Mouse (Mus musculus): ENCODE measurements around the gene Ciao1.
"Not testable (repeated sequence)": the region's sequence is repeated elsewhere in the genome, so short reads cannot be mapped to it uniquely, and the experiment has no call there.

The Ciao1 gene

DNA sequence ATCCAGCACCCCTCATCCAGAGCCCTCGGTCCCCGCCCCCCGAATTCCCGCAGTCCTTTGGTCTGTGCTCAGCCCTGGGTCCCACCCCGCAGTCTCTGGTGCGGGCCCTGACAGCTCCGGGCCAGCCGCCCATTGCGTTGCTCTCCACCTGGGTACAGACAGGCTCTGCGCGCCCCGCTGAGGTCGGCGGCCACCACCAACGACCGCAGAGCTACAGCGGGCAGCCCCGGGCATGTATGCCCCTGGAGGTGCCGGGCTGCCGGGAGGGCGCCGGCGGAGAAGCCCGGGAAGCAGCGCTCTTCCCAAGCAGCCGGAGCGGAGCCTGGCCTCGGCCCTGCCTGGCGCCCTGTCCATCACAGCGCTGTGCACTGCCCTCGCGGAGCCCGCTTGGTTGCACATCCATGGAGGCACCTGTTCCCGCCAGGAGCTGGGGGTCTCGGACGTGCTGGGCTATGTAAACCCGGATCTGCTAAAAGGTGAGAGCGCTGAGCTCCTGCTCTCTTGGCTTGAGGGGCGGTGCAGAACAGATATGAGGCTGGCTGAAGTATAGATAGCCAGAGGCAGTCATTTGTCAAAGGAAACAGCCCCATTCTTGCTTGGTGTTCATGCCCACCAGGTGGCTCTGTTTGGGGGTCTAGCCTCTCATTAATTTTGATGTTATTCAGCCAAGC, 853 bp upstream of the Ciao1 start:
- peak; percentile 34 to 36 for DNase-seq

DNA sequence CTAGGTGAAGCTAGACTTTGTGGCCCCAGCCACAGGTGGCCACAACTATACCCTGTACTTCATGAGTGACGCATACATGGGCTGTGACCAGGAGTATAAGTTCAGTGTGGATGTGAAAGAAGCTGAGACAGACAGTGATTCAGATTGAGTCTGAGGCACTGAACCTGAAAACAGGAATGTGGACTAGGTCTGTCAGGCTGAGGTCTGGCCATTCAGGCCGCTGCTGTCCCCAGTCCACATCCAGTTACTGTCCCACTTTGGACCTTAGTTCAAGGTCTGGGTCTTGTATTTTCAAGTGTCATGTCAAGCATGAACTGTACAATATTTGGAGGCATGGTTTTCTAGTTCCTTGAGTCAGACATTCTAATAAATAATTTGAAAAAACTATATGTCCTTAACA, 7.6 kb downstream of the Ciao1 start:
- DNase-seq = no peak

DNA sequence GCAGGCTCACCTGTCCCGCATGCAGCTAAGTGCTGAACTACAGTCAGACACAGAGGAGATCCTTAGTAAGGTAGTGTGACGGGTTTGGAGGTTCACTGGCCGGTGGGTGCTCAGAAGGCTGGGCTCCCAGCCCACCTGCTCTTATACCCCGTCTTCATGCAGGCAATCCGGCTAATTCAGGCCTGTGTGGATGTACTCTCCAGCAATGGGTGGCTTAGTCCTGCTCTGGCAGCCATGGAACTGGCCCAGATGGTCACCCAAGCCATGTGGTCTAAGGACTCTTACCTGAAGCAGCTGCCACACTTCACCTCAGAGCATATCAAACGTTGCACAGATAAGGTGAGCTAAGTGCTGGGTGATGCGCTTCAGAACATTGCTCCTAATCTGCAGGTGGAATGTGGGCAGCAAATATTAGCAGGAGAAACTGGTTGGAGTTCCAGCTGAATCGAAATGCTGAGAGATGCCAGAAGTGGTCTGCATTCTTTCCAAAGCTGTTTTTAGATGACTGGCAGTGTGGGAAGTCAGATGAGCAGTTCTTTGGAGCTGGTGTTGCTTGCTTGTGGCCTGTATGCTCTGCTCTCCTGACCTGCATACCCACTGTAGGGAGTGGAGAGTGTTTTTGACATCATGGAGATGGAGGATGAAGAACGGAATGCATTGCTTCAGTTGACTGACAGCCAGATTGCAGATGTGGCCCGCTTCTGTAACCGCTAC, 9.6 kb downstream of the Ciao1 start:
- DNase-seq = no peak

DNA sequence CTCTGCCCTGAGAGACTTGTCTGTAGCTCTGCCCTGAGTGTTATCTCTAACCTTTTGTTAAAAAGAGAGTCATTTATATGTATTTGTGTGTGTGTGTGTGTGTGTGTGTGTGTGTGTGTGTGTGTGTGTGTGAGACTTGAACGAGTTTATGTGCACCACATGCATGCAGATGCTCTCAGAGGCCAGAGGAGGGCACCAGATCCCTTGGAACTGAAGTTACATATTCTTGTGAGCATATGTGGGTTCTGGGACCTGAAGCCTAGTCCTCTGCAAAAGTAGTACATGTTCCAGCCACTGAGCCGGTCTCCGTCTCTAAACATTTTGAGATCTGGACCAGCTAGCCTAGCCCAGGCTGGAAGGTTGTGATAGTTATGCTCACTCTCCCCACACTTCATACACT, 22.4 kb downstream of the Ciao1 start:
- DNase-seq = no peak

DNA sequence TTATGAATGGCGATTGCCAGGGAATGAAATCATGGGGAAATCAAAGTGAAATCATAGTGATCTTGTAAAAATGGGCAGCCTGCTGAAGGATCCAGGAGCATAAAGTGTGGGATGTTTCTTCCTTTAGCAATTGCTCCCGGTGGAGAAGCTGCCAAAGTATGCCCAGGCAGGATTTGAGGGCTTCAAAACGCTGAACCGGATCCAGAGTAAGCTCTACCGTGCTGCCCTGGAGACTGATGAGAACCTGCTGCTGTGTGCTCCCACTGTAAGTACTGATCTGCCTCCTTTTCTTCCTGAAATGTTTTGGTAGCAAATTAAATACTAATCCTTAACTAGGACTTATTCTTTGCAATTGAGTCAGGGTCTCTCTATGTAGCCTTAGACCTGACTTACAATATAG, 29.9 kb downstream of the Ciao1 start:
- DNase-seq = no peak

DNA sequence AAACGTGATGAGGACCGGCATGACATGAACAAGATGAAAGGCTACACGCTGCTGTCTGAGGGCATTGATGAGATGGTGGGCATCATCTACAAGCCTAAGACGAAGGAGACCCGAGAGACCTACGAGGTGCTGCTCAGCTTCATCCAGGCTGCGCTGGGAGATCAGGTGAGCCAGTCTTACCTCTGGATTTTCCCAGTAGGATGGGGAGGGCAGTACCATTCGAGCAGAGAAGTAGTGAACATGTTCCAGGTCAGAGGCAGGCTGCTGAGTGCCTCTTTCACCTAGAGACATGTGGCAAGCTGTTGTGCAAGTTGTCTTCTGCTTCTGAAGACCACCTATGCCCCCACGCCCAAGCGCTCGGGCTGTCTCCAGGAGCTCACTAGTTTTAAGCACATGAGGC, 36.9 kb downstream of the Ciao1 start:
- no peak for DNase-seq

DNA sequence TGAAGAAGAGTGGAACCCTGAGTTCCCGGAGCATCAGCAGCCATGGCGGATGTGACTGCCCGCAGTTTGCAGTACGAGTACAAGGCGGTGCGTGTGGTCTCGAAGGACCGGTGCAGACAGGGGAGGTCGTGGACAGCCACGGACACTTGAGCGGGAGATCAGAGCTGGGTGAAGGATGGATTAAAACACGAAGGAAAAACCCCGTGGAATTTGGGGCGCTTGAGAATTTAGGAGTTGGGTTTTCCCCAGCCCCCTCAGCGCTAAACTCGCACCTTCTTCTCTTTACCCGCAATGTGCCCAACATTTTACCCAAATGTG, 39.2 kb downstream of the Ciao1 start:
- DNase-seq = no peak

DNA sequence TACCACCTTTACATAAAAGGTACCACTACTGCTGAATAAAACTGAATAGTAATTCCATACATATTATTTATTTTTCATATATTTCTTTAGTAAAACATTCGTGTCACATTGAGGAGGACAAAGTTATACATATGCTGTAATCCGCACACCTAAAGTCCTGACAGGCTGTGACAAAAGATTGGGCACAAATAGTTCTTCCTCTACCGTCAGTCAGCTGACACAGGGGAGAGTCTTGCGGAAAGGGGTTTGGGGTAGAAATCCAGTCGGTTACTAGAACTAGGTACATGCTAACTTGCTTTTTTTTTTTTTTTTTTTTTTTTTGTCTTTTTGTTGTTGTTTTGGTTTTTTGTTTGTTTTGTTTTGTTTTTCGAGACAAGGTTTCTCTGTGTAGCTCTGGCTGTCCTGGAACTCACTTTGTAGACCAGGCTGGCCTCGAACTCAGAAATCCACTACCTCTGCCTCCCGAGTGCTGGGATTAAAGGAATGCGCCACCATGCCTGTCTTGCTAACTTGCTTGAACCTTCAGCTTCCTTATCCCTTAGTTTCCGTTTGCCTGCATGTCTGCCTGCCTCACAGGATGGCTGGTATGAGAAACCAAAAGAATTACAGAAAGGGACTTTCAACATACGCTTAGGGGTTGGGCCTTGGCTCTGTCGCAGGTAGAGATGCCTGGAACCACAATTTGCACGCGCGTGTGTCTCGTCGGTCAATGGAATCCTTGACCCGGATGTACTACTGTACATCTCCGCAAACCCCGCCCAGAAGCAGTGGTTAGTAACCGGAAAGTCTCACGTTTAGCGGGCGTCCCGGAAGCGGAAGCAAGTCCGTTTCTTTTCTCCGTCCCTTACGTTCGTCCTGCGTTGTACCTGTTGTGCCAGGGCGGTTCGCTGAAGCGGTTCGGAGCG, 39.8 kb downstream of the Ciao1 start, which contains the start of the genes 1810024B03Rik and Snrnp200:
Gene 1810024B03Rik, minus strand, starts transcription at position 734 of the 905 bp plus-strand sequence.
Gene Snrnp200, plus strand, starts transcription at position 840 of the 905 bp plus-strand sequence.
- peak; percentile 87 to 90 for DNase-seq

DNA sequence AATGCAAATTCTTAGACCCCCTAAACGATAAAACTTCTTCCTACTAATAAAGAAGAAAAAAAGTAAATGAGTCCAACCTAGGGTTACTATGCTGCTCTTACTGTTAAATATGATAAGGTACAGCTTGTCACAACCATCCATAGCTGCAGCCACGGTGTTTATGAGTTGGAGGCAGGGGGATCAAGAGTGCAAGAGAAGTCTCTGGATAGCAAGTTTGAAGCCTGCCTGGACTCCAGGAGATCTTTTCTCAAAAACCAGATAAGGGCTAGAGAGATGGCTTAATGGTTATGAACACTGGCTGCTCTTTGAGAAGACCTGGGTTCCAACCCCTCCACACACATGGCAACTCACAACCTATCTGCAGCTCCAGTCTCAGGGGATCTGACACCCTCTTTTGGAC, 40.7 kb downstream of the Ciao1 start:
- DNase-seq = no peak

DNA sequence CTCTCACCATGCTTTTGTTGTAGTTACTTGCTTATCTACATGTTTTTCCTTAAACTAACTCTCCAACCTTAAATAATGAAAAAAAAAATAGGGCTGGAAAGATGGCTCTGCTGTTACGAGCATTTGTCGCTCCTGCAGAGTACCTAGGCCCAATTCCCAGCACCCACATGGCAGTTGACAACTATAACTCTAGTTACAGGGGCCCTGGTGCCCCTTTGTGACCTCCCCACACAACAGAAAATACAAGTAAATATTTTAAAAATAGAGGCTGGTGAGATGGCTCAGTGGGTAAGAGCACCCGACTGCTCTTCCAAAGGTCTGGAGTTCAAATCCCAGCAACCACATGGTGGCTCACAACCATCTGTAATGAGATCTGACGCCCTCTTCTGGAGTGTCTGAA, 41.7 kb downstream of the Ciao1 start:
- DNase-seq = not testable (repeated sequence)

DNA sequence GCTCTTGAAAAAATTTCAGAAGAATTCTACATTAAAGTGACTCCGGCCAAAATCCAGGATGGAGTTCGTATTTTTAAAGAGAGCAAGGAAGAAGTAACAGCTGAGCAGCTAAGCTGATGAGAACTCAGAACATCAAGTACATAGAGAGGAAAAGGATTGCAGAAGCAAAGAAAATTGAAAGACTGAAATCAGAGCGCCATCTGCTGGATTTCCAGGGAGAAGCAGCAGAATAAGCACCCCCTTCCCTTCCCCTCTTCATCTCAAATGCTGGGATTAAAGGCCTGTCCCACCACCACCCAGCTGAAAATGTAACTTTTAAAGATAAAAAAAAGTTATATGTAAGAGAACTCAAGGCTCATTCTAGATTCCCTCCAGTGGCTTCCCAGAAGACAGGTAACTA, 42.7 kb downstream of the Ciao1 start:
- peak in 1 of 2 experiments; percentile 14 for DNase-seq
